Mouse (Mus musculus): ENCODE results near the gene BC005624. TPM values are rescaled to one million over a fixed set of nuclear protein-coding genes. Genes with fewer than 3 reads are reported as not detected.

BC005624 gene
- polyA plus RNA-seq, 1 experiment from 2014 or later: 56.9 TPM

DNA sequence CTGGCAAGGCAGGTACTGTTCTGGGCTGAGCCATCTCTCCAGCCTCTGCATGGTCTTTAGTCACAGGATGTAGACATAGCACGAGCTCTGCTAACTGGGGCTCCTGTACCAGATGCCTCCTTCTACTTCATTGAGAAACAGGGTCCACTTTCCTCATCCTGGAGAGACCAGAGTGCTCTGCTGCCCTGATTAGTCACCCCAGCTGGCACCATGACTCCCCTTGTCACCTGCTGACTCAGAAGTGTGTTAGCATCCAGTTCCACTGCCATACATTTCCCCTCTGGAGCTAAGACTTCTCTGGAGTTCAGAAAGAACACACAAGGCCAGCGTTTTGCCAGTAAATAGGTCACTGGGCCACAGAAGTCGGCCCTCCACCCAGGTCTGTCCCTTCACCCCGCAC, 56.8 kb downstream of the BC005624 start:
- no peak for ATAC-seq (ENCODE audit: borderline replicate concordance, extremely low read depth, low FRiP score, low TSS enrichment)
- Histone ChIP-seq H3K9me3 (no peaks in the 10 kb centered on the region), H3K36me3 (no peaks in the 10 kb centered on the region), H3K27me3 (no peaks in the 10 kb centered on the region), H3K27ac (peak overlapping the region; percentile 94; the same call in 1 of the 2 replicates), H3K4me2 (no peak overlapping the region), H3K4me1 (peaks cover 46% of the 10 kb centered on the region), H3K9ac (no peak overlapping the region), H3K4me3 (no peak overlapping the region)
- WGBS: 73% methylated on average over 4 of the region's 4 CpGs

GRCm38 (mm10) chr2:30923099-30923498, 58.9 kb downstream of the BC005624 start:
- Histone ChIP-seq H3K4me3 (no peak overlapping the region), H3K4me1 (peaks cover 47% of the 10 kb centered on the region), H3K9me3 (no peaks in the 10 kb centered on the region), H3K27ac (no peak overlapping the region), H3K36me3 (no peaks in the 10 kb centered on the region), H3K9ac (no peak overlapping the region), H3K4me2 (no peak overlapping the region), H3K27me3 (no peaks in the 10 kb centered on the region)
- 78% methylated on average over 3 of the region's 3 CpGs for WGBS
- ATAC-seq (ENCODE audit: borderline replicate concordance, extremely low read depth, low FRiP score, low TSS enrichment): no peak

Other genes with a start within 250 kb of the BC005624 start
- gene 1700001O22Rik, start 178.5 kb downstream of the BC005624 start, polyA plus RNA-seq (2015; fragmentation: Nextera tagmentation; extraction: Ambion mirVana): 4.7 and 6.0 TPM in 2 replicates
- gene Ntmt1, start 174.4 kb downstream of the BC005624 start, polyA plus RNA-seq (2015; fragmentation: Nextera tagmentation; extraction: Ambion mirVana): 82.9 and 87.2 TPM in 2 replicates
- 31.8 and 34.0 TPM in 2 replicates for gene Asb6, start 151.9 kb downstream of the BC005624 start, polyA plus RNA-seq (2015; fragmentation: Nextera tagmentation; extraction: Ambion mirVana)
- gene Prrx2, start 147.2 kb downstream of the BC005624 start, polyA plus RNA-seq (2015; fragmentation: Nextera tagmentation; extraction: Ambion mirVana): 9.7 and 12.5 TPM in 2 replicates
- gene Ptges, start 52.3 kb downstream of the BC005624 start, polyA plus RNA-seq (2015; fragmentation: Nextera tagmentation; extraction: Ambion mirVana): 19.3 and 24.1 TPM in 2 replicates
- 38.6 and 38.7 TPM in 2 replicates for gene Tor1b, start 29.2 kb downstream of the BC005624 start, polyA plus RNA-seq (2015; fragmentation: Nextera tagmentation; extraction: Ambion mirVana)
- 79.3 and 79.4 TPM in 2 replicates for gene Tor1a, start 14.3 kb downstream of the BC005624 start, polyA plus RNA-seq (2015; fragmentation: Nextera tagmentation; extraction: Ambion mirVana)
- 14.8 and 16.6 TPM in 2 replicates for gene Usp20, start 78 bp upstream of the BC005624 start, polyA plus RNA-seq (2015; fragmentation: Nextera tagmentation; extraction: Ambion mirVana)
- 14.2 and 17.7 TPM in 2 replicates for gene Fnbp1, start 159.8 kb upstream of the BC005624 start, polyA plus RNA-seq (2015; fragmentation: Nextera tagmentation; extraction: Ambion mirVana)
- 32.3 and 33.3 TPM in 2 replicates for gene Gpr107, start 170.1 kb upstream of the BC005624 start, polyA plus RNA-seq (2015; fragmentation: Nextera tagmentation; extraction: Ambion mirVana)

All from lung, embryonic 15.5 days (tissue).